Mouse (Mus musculus) kidney, postnatal 4 days (tissue): ENCODE measurements around the gene Rpl24.

Experiments
- DNase-seq, 2 experiments: peaks; one replicate each; pipeline ENCODE4 v3.0.0; 2021; ENCODE audit warnings: mixed read lengths in 2 of 2

The Rpl24 gene

DNA sequence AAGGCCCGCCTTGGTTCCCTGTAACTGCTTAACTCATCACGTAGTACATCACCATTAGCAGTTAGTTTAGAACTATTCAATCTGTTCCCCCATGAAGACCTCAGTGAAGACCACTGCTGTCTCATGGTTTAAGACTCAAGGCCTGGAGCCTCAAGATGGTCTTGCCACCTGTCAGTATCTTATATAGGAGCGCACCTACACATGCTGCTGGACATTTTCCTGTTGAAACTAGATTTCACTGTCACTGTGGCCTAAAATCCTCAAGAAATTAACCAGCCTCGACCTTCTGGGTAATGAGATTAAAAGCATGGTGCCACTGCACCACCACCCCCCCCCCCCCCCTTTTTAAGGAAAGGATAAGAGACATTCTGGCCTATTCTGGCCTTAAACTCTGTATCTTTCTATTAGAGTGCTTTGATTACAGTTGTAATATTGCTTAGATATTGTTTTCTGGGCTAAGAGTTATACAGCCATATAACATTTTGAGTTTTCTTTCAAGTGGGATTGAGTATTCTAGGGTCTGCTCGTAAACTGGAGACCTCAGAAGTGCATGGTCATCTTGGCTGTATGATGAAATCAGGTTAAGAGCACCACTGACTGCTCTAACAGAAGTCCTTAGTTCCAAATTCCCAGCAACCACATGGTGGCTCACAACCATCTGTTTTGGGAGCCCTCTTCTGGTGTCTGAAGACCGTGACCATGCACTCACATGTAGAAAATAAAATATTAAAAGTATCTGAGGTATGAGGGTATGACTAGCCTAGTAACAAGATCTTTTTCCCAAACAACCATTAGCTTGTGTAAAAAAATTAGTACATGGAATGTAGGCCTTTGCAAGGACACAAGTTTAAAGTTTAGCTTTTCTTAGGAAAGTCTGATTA, 5.9 kb downstream of the Rpl24 start:
- no peak for DNase-seq

DNA sequence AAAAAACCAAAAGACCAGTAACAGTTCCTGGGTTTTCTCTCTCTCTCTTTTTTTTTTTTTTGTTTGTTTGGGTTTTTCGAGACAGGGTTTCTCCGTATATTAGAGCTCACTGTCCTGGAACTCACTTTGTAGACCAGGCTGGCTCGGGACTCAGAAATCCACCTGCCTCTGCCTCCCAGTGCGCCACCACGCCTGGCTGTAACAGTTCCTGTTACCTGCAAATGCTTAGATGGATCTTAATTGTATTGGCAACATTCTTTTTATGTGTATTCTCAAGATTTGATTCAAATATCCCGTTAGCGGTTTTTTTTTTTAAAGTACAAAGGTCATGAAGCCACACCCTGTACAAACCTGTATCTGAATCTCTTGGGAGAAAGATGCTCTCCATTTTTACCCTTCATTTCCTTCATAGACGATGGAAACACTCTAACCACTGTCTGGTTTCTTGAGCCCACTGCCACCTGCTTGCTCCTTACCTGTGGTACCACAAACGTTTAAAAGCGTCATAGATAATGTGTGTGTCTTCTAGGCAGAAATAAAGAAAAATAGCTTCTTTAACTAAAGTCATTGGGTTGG, 6.6 kb downstream of the Rpl24 start:
- no peak for DNase-seq

GRCm38 (mm10) chr16:55973431-55974255, 7.6 kb downstream of the Rpl24 start, which contains the start of gene Zbtb11:
Zbtb11 (plus strand) TSS chr16:55973883.
- DNase-seq = peak; percentile 100

- peak; percentile 94 to 96 for DNase-seq
Observed at GRCm38 (mm10) chr16:55974256-55974902, 8.3 kb downstream of the Rpl24 start.

DNA sequence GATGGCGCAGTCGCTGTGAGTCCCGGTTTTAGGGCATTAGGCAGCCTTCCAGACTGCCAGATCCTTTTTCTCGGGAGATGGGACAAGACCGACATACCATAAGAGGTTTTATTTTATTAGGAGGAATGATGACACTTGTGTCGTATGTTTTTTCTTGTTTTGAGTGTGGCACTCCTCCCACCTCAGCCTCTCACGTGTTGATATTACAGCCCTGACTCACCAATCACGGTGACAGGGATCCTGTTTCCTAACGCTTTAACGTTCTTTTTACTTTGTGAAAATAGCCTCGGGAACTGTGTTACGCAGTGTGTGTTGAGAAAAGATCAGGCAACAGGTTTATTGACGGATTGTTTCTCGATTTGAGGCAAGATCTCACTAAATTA, 8.8 kb downstream of the Rpl24 start:
- no peak for DNase-seq

GRCm38 (mm10) chr16:55986001-55986400, 19.9 kb downstream of the Rpl24 start:
- DNase-seq = no peak

- DNase-seq = no peak
Observed at GRCm38 (mm10) chr16:55990311-55990710, 24.2 kb downstream of the Rpl24 start.

DNA sequence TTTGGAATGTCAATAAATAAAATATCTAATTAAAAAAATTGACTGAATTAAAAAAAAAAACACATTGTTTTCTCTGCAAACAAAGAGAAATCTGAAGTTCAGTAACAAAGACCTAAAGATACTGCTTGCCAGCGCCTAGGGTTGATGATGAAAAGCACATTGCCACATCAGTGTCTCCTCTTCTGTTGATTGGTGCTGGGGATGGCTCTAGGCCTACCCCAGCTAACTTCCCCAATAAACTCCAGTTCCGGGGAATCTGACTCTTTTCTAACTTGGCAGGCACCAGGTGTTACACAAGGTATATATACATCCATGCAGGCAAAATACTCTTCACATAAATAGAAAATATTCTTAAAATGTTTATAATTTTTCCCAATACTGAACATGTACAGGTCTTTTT, 28.2 kb downstream of the Rpl24 start:
- no peak for DNase-seq

DNA sequence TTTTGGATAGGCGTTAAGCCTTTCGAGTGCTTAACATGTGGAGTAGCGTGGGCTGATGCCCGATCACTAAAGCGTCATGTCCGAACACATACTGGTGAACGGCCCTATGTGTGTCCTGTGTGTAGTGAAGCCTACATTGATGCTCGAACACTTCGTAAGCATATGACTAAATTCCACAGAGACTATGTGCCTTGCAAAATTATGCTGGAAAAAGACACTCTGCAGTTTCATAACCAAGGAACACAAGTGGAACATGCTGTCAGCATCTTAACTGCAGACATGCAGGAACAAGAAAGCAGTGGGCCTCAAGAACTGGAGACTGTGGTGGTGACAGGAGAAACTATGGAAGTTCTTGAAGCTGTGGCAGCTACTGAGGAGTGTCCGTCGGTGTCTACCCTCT, 40.7 kb downstream of the Rpl24 start:
- DNase-seq = no peak

GRCm38 (mm10) chr16:56008862-56009261, 42.8 kb downstream of the Rpl24 start:
- DNase-seq = no peak

DNA sequence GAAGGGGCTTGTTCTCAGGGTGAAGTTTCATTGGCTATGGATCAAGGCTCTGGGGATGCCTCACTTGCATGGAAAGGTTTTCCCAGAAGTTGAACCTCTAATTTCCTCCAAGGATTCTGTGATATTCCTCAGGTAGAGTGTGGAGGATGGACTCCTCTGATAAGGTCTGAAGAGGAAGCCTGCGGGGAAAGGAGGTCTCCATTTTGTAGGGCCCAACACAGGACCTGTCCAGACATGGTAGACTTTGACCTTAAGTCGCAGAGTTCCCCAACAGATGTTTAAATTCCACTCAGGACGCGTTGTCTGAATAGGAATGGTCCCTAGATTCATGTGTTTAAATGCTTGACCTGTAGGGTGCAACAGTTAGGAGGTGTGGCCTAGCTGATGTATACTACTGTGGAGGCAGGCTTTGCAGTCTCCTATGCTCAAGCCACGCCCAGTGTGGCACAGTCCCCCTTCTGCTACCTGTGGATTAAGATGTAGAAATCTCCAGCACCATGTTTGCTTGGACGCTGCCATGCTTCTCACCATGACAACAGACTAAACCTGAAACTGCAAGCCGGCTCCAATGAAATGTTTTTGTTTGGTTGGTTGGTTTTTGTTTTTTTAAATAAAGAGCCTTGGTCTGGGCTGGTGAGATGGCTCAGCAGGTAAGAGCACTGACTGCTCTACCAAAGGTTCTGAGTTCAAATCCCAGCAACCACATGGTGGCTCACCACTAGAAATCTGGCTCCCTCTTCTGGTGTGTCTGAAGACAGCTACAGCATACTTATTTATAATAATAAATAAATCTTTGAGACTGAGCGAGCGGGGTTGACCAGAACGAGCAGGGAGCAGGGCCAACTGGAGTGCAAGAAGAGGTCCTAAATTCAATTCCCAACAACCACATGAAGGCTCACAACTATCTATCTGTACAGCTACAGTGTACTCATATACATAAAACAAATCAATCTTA, 47.0 kb downstream of the Rpl24 start:
- no peak for DNase-seq

DNA sequence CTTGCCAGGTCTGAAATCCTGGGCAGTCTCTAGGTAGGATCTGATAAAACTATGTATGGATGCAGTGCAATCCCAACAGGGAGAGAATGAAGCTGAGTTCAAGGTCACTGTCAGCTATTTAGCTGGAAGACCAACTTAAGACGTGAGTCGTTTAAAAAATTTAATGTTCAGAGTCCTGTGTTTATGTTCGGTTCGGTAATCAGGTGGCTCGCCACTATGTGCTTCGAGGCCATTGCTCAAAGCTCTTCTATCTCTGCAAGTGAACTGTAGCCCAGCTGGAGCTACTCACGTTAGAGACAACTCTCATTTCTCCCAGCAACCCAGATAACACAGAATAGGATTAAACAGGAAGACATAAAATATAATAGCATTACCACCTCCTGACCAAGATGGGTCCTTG, 48.0 kb downstream of the Rpl24 start:
- DNase-seq = no peak

DNA sequence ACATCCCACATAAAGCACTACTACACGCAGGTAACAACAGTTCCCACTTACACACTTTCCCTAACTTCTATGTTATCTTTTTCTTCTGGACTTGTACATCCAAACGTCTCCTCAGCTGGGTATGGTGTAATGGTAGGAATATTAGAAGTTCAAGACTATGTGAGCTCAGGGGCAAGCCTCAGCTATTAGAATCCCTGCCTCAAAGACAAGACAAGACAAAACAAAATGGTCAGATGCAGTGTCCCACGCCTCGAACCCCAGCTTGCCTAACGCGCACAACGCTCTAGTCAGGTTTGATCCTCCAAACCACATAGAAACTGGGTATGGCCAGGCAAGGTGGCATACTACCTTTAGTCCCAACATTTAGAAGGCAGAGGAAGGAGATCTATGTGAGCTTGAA, 53.6 kb downstream of the Rpl24 start:
- no peak for DNase-seq
